Mouse (Mus musculus) C2C12 (cell line): ENCODE data around the gene Coa5. TPM values are rescaled to one million over a fixed set of nuclear protein-coding genes. Genes with fewer than 3 reads are reported as not detected.
A peak's percentile ranks its signal among the peaks of the same experiment; 100 is the strongest.

Source experiments
- H3K27me3 ChIP-seq: one replicate; pipeline ENCODE4 v1.6.1; 2011; ENCODE audit not compliant: control insufficient read depth, insufficient read depth, insufficient read length
- H3K36me3 ChIP-seq: one replicate; pipeline ENCODE4 v1.6.1; 2011; ENCODE audit not compliant: control insufficient read depth, insufficient read depth
- H3K4me3 ChIP-seq: one replicate; pipeline ENCODE4 v1.5.1; 2011; ENCODE audit warnings: mild to moderate bottlenecking, control low read depth; ENCODE audit not compliant: poor library complexity, insufficient read depth, severe bottlenecking
- H3K79me2 ChIP-seq: one replicate; pipeline ENCODE4 v1.6.1; 2011; ENCODE audit not compliant: control insufficient read depth, insufficient read depth
- H3K79me3 ChIP-seq: one replicate; pipeline ENCODE4 v1.6.1; 2011; ENCODE audit warnings: low read depth, control low read depth
- H3ac ChIP-seq: one replicate; pipeline ENCODE3; 2011; ENCODE audit warnings: low read depth; ENCODE audit not compliant: control insufficient read depth, insufficient read length
- CEBPB ChIP-seq: IDR thresholded peaks from one replicate; pipeline ENCODE4 v1.6.1; 2011; ENCODE audit warnings: low read depth, mild to moderate bottlenecking, control low read depth, moderate library complexity
- CTCF ChIP-seq: IDR thresholded peaks from one replicate; pipeline ENCODE4 v1.5.1; 2011; ENCODE audit not compliant: control insufficient read depth, insufficient read depth, insufficient read length
- FOSL1 ChIP-seq: IDR thresholded peaks from one replicate; pipeline ENCODE4 v1.8.0; 2011; ENCODE audit warnings: mild to moderate bottlenecking, low read length; ENCODE audit not compliant: poor library complexity, insufficient read depth, severe bottlenecking
- MAX ChIP-seq: IDR thresholded peaks from one replicate; pipeline ENCODE4 v1.6.1; 2011; ENCODE audit warnings: mild to moderate bottlenecking, control low read depth
- MYOD1 ChIP-seq: IDR thresholded peaks from one replicate; pipeline ENCODE4 v1.6.1; 2011; ENCODE audit warnings: low read depth; ENCODE audit not compliant: control insufficient read depth, insufficient read length
- MYOG ChIP-seq: IDR thresholded peaks from one replicate; pipeline ENCODE4 v1.6.1; 2011; ENCODE audit not compliant: control insufficient read depth, insufficient read length; ENCODE audit errors: extremely low read depth
- USF1 ChIP-seq: IDR thresholded peaks from one replicate; pipeline ENCODE4 v1.6.1; 2011; ENCODE audit warnings: low read depth, mild to moderate bottlenecking, control low read depth, moderate library complexity
- polyA plus RNA-seq: library from polyadenylated mRNA; unstranded; fragments of >200 nt; fragmentation: generic; extraction: Trizol; gene quantifications from one replicate; pipeline ENCODE4 v1.2.1, GENCODE M21; 2012; ENCODE audit warnings: missing spikeins

Gene Coa5
- polyA plus RNA-seq, 1 experiment = 33.9 TPM

- Histone ChIP-seq H3K79me2 (no peaks in the 10 kb centered on the region), H3K4me3 (no peak overlapping the region), H3K36me3 (no peaks in the 10 kb centered on the region), H3ac (no peak overlapping the region), H3K79me3 (no peaks in the 10 kb centered on the region), H3K27me3 (peaks cover 4% of the 10 kb centered on the region)
- TF ChIP-seq FOSL1 (no peak), MYOG (no peak), CTCF (no peak), MYOD1 (no peak), MAX (no peak), USF1 (no peak), CEBPB (no peak)
Observed at GRCm38 (mm10) chr1:37448361-37449095, 18.6 kb upstream of the Coa5 start.

DNA sequence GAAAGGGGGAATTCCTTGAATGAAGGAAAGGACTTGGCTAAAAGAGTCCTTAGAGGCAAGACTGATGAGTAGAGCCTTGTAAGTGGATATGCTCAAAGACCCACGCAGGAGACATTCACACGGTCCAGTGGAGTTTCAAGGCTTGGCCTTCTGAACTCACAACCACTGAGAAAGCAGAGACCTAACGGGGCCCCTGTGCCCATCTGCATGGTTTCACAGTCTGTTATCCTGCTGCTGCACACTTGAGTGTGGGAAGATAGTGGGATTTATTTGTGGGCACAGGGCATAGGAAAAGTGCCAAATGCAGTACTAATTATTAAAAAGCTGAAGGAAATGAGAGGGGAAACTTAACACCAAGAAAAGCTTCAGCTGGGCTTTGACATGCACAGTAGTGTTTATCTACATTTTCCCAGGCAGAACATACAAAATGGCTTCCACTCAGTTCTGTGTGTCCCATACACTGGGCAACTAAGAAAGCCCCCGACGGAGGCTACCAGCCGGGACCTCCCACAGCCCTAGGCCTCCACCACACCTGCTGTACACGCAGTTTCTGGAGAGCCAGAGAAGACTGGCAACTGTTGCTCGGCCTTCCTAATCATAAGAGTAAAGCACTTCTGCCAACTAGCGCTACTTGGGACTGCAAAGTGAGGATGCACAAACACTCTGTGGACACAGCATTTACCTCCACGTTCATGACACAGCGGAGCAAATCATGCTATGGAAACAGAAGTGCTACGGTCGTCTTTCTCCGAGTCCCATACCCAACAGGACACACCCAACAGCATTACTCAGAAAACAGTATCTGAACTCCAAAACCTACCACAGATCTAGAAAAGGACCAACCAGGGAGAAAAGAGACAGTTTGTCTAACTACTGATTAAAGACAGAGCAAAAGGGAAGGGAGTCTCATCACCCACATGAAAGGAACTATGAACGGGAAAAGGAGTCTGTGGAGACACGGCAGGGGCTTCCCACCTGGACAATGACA is 13.2 kb upstream of the Coa5 start:
- no peak overlapping the region for H3ac ChIP-seq
- TF ChIP-seq MAX = no peak
- no peak for TF ChIP-seq CEBPB
- TF ChIP-seq CTCF = no peak
- TF ChIP-seq USF1 = no peak
- TF ChIP-seq MYOG = no peak
- no peak for TF ChIP-seq MYOD1
- TF ChIP-seq FOSL1 = no peak
- H3K27me3 ChIP-seq = peaks cover 4% of the 10 kb centered on the region
- H3K4me3 ChIP-seq = no peak overlapping the region
- no peaks in the 10 kb centered on the region for H3K79me3 ChIP-seq
- no peaks in the 10 kb centered on the region for H3K79me2 ChIP-seq
- H3K36me3 ChIP-seq = peaks cover 17% of the 10 kb centered on the region

DNA sequence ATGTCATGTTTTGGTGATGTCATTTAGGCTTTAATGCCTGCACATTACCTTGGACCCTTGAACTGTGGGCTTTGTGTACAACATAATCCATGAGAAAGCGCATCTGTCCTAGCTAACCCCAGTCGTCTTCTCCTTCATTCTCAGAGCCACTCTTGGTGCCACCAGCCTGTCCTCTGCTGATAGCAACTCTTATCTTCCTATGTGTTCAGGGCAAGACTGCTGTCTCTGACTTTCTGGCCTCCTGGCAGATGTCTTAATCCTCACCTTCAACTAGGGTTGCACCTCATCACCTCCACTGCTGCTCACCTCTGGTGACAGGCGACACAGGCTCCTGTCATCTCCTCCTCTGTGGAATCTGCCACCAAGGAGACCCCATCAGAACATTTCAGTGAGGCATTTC is 6.5 kb upstream of the Coa5 start:
- Histone ChIP-seq H3K79me3 (peaks cover 13% of the 10 kb centered on the region), H3K36me3 (peaks cover 64% of the 10 kb centered on the region), H3K4me3 (no peak overlapping the region), H3ac (no peak overlapping the region), H3K79me2 (peaks cover 17% of the 10 kb centered on the region), H3K27me3 (no peaks in the 10 kb centered on the region)
- TF ChIP-seq USF1 (no peak), MYOG (no peak), MAX (no peak), MYOD1 (no peak), CEBPB (no peak), CTCF (no peak), FOSL1 (no peak)

- H3K27me3 ChIP-seq = no peaks in the 10 kb centered on the region
- H3K79me3 ChIP-seq = peaks cover 45% of the 10 kb centered on the region
- peaks cover 45% of the 10 kb centered on the region for H3K36me3 ChIP-seq
- peak overlapping the region; percentile 99 for H3ac ChIP-seq
- H3K4me3 ChIP-seq = peak overlapping the region; percentile 80
- peaks cover 74% of the 10 kb centered on the region for H3K79me2 ChIP-seq
- no peak for TF ChIP-seq MAX
- TF ChIP-seq CEBPB = no peak
- no peak for TF ChIP-seq MYOD1
- no peak for TF ChIP-seq MYOG
- TF ChIP-seq USF1 = no peak
- no peak for TF ChIP-seq CTCF
Observed at GRCm38 (mm10) chr1:37430297-37430840, 466 bp upstream of the Coa5 start.

DNA sequence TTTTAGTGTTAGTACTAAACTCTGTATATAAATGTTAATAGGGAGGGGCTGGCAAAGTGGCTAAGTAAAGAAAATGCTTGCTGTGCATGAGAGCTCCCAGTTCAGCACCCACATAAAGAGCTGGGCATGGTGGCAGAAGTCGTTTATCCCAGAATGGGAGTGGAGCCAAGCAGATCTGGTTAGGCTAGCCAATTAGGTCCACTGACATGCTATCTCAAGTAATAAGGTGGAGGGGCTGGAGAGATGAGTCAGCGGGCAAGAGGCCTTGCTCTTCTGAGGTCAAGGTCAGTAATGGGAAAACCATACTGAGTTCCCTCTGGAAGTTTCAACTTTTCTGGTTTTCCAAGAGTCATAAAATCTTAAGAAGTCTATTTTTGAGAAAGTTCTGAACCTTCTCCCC is 992 bp downstream of the Coa5 start:
- H3K79me2 ChIP-seq = peaks cover 88% of the 10 kb centered on the region
- H3K79me3 ChIP-seq = peaks cover 57% of the 10 kb centered on the region
- no peaks in the 10 kb centered on the region for H3K27me3 ChIP-seq
- H3K4me3 ChIP-seq = peak overlapping the region; percentile 80
- H3K36me3 ChIP-seq = peaks cover 52% of the 10 kb centered on the region
- H3ac ChIP-seq = no peak overlapping the region
- no peak for TF ChIP-seq USF1
- no peak for TF ChIP-seq CEBPB
- no peak for TF ChIP-seq MYOG
- TF ChIP-seq FOSL1 = no peak
- TF ChIP-seq MAX = no peak
- TF ChIP-seq CTCF = no peak
- no peak for TF ChIP-seq MYOD1
